Mouse (Mus musculus): ENCODE results near the gene Izumo4. TPM values are rescaled to one million over a fixed set of nuclear protein-coding genes. Genes with fewer than 3 reads are reported as not detected.

Izumo4 gene
- polyA plus RNA-seq, 1 experiment from 2014 or later = 28.8 TPM

DNA sequence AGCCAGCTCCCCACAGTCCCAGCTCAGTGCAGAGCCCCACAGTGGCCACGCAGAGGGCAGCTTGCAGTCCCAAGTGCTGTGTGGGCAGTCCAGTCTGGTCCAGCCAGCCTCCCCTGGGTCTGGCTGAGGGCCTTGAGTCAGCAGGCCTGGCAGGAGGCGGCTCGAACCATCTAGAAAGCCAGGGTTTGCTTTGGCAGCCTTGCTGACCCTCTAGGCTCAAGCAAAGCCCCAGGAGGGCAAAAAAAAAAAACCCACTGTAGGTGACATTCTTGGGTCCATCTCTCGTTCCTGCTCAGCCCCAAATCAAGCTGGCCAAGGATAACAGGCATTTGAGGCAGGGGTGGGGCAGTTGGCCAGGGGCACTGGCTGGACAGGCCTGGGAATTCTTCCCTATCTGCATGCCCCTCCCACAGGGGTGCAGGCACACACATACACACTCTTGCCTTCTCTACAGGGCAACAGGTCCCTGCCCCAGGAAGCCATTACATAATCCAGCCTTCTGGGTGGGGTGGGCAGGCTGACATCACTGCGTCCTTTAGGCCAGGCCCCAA is 27.7 kb upstream of the Izumo4 start:
- H3K9ac ChIP-seq (replicated peaks; ENCODE audit: low read depth) = peak overlapping the region; percentile 98
- H3K36me3 ChIP-seq (ENCODE audit: insufficient read depth, low read length) = peaks cover 31% of the 10 kb centered on the region
- WGBS = 43% methylated on average over 5 of the region's 5 CpGs
- TF ChIP-seq EP300 (IDR thresholded peaks at IDR 0.05) (no peak), CTCF (IDR thresholded peaks at IDR 0.05) (no peak)
- peak overlapping the region; percentile 82 for H3K4me3 ChIP-seq (ENCODE audit: low read depth, low read length)
- no peaks in the 10 kb centered on the region for H3K9me3 ChIP-seq (ENCODE audit: low read length)
- DNase-seq (ENCODE audit: low spot score) (peak; percentile 62), ATAC-seq (no peak)
- no peaks in the 10 kb centered on the region for H3K27me3 ChIP-seq (replicated peaks; ENCODE audit: insufficient read depth, low read length)
- peaks cover 37% of the 10 kb centered on the region for H3K4me1 ChIP-seq (ENCODE audit: insufficient read depth, low read depth, low read length)
- peak overlapping the region; percentile 92 for H3K27ac ChIP-seq (ENCODE audit: low read length)
- peak overlapping the region; percentile 81 for H3K4me2 ChIP-seq (replicated peaks; ENCODE audit: low read depth, low read length)

DNA sequence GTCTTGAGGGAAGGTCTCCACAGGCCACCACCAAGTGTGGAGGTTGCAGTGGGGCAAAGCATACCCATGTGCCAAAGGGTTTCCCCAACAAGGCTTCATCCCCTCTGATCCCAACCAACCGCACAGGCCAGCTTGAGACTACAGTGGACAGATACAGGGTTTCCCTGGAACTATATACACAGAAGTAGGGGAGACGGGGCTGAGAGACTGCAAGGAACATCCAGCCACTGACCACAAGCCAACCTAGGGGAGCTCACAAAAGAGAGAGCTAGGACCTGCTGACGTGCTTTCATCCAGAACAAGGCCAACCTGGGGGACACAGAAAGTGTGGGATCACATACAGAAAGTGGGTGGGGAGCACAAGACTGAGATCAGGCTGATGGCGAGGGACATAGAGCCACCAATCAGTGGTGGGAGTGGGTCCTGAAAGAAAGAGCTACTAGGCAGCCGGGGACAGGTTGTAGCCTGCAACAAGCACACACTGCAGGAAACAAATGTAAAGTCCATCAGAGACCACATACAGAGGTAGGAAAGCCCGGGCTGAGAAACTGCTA is 27.1 kb upstream of the Izumo4 start:
- H3K36me3 ChIP-seq (ENCODE audit: insufficient read depth, low read length) = peaks cover 24% of the 10 kb centered on the region

DNA sequence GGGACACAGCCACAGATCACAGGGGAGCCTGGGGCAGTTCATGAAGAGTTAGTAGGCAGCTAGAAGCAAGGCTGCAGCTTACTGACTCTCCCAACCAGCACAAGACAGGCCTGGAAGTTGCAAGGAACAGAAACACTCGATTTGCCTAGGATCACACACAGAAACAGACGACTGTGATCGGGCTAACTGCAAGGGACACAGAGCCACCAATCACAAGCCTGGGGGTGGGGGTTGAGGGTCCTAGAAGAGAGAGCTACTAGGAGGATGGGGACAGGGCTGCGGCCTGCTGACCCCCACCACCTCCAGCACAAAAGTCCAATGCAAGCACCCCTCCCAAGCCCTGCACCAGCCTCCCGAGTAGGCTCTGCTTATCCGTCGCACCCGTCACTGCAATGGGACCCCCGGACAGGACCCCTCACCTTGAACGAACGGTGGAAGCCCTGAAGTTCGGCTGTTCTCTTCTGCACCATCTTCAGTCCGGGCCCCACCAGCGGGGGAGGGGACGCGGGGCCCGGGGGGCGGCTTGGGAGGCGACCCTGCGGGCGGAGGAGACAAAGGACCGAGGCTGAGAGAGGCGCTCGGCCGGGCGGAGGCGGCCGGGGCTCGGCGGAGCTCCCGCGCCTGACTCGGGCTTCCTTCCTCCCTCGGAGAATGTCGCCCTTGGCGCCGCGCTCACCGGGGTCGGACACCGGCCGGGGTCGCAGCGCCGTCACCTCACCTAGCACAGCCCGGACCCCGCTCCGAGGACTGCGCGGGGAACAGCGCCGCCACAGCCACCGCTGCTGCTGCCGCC is 26.4 kb upstream of the Izumo4 start:
- DNase-seq (ENCODE audit: low spot score) (no peak), ATAC-seq (no peak)
- Histone ChIP-seq H3K4me3 (ENCODE audit: low read depth, low read length) (peak overlapping the region; percentile 82), H3K9ac (replicated peaks; ENCODE audit: low read depth) (peak overlapping the region; percentile 98), H3K27me3 (replicated peaks; ENCODE audit: insufficient read depth, low read length) (no peaks in the 10 kb centered on the region), H3K9me3 (ENCODE audit: low read length) (no peaks in the 10 kb centered on the region), H3K36me3 (ENCODE audit: insufficient read depth, low read length) (peaks cover 23% of the 10 kb centered on the region), H3K4me2 (replicated peaks; ENCODE audit: low read depth, low read length) (peak overlapping the region; percentile 81), H3K4me1 (ENCODE audit: insufficient read depth, low read depth, low read length) (peaks cover 44% of the 10 kb centered on the region), H3K27ac (ENCODE audit: low read length) (peak overlapping the region; percentile 92)
- WGBS = under 1% methylated on average over 45 of the region's 54 CpGs
- TF ChIP-seq CTCF (IDR thresholded peaks at IDR 0.05) = no peak

More for the DNA sequence above, 27.1 kb upstream of the Izumo4 start:
- Histone ChIP-seq H3K27ac (ENCODE audit: low read length) (peak overlapping the region; percentile 92), H3K9me3 (ENCODE audit: low read length) (no peaks in the 10 kb centered on the region), H3K4me2 (replicated peaks; ENCODE audit: low read depth, low read length) (peak overlapping the region; percentile 81), H3K4me3 (ENCODE audit: low read depth, low read length) (peak overlapping the region; percentile 82), H3K27me3 (replicated peaks; ENCODE audit: insufficient read depth, low read length) (no peaks in the 10 kb centered on the region), H3K9ac (replicated peaks; ENCODE audit: low read depth) (peak overlapping the region; percentile 98), H3K4me1 (ENCODE audit: insufficient read depth, low read depth, low read length) (peaks cover 43% of the 10 kb centered on the region)
- WGBS = 4% methylated on average over 6 of the region's 6 CpGs
- DNase-seq (ENCODE audit: low spot score) (no peak), ATAC-seq (no peak)
- no peak for TF ChIP-seq CTCF (IDR thresholded peaks at IDR 0.05)
- TF ChIP-seq EP300 (IDR thresholded peaks at IDR 0.05) = no peak

DNA sequence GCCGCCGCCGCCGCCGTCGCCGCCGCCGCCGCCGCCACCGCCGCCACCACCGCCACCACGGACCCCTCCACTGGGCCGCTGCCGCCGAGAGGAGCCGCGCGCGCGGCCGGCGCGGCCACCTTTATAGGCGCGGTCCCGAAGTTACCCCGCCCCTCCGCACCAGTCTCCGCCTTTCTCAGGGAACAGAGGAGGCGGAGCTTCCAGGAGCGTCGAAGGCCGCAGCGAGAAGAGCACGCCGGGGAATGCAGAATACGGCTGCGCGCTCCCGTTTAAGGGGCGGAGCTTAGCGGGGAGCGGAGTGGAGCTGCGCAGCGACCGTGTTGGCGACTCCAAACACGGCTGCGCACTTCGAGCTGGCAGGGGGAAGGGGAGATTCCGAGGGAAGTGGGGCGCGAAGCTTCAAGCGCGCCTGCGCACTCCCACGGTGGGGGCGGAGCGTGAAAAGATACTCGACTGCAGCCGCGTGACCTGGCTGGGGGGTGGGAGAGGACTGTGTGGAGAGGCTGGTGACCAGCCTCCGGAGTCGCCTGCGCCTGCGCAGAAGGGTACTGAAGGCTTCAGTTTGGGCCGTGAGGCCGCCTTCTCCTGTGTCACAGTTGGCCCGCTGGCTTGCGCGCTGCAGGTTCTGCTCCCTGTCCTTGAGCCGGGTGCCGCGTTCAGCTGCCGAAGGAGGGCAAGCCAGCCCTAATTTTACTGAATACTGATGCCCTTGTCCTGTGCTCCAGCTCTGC is 25.6 kb upstream of the Izumo4 start:
- Histone ChIP-seq H3K4me1 (ENCODE audit: insufficient read depth, low read depth, low read length) (peaks cover 44% of the 10 kb centered on the region), H3K4me3 (ENCODE audit: low read depth, low read length) (peak overlapping the region; percentile 82), H3K9ac (replicated peaks; ENCODE audit: low read depth) (peak overlapping the region; percentile 98), H3K36me3 (ENCODE audit: insufficient read depth, low read length) (peaks cover 15% of the 10 kb centered on the region), H3K4me2 (replicated peaks; ENCODE audit: low read depth, low read length) (peak overlapping the region; percentile 81), H3K27ac (ENCODE audit: low read length) (peak overlapping the region; percentile 100), H3K27me3 (replicated peaks; ENCODE audit: insufficient read depth, low read length) (no peaks in the 10 kb centered on the region), H3K9me3 (ENCODE audit: low read length) (no peaks in the 10 kb centered on the region)
- DNase-seq (ENCODE audit: low spot score) (peak; percentile 100), ATAC-seq (peak; percentile 84)
- TF ChIP-seq EP300 (IDR thresholded peaks at IDR 0.05) (no peak), CTCF (IDR thresholded peaks at IDR 0.05) (no peak)
- 2% methylated on average over 46 of the region's 78 CpGs for WGBS

DNA sequence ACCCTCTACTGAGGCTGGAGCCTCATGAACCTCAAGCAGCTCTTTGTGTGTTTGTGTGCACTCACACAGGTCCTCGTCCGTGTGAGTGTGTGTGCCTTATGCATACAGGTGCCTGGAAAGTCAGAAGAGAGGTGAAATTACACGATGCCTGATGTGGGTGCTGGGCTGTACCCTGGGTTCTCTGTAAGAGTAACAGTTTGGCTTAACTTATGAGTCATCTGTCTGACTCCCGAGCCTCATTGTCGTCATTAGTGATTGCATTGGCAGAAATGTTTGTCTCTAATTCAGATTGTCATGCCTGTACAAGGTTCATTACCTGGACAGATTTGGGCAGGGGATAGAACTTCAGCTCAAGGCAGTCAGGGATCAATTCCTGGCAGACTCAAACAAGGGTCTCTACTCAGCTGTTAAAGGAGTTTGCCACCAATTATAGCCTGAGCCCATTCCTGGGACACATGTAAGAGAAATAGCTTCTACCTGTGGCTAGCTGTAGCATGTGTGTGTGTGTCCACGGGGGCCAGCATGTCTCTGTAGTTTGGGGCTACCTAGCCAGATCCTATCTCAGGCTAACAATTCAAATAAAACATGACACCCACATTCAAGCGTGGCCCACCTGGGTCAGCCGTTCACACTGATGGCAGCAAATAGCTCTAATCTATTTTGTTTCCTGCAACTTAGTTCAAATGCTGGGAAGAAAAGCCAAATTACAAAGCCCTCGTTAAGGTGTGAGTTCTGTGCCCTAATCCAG is 24.7 kb upstream of the Izumo4 start:
- peak overlapping the region; percentile 47 for H3K4me3 ChIP-seq (ENCODE audit: low read depth, low read length)
- TF ChIP-seq EP300 (IDR thresholded peaks at IDR 0.05) = peak; percentile 78
- TF ChIP-seq CTCF (IDR thresholded peaks at IDR 0.05) = no peak
- H3K9ac ChIP-seq (replicated peaks; ENCODE audit: low read depth) = peak overlapping the region; percentile 81
- H3K4me1 ChIP-seq (ENCODE audit: insufficient read depth, low read depth, low read length) = peaks cover 43% of the 10 kb centered on the region
- ATAC-seq (peak; percentile 8), DNase-seq (ENCODE audit: low spot score) (peak; percentile 92)
- H3K4me2 ChIP-seq (replicated peaks; ENCODE audit: low read depth, low read length) = peak overlapping the region; percentile 78
- H3K27me3 ChIP-seq (replicated peaks; ENCODE audit: insufficient read depth, low read length) = no peaks in the 10 kb centered on the region
- H3K36me3 ChIP-seq (ENCODE audit: insufficient read depth, low read length) = peaks cover 6% of the 10 kb centered on the region
- WGBS = 14% methylated on average over 9 of the region's 9 CpGs
- H3K27ac ChIP-seq (ENCODE audit: low read length) = peak overlapping the region; percentile 100
- H3K9me3 ChIP-seq (ENCODE audit: low read length) = no peaks in the 10 kb centered on the region

Measured in lung, postnatal 0 days (tissue).